Mouse (Mus musculus) bone marrow, adult 2 months (tissue): ENCODE measurements around the gene C1qc.

ENCODE experiments used
- CTCF ChIP-seq: fragments of 200-500 bp; IDR thresholded peaks from 2 replicates; pipeline ENCODE4 v1.5.1; 2011; ENCODE audit warnings: low read length, control low read depth; ENCODE audit not compliant: control insufficient read depth, insufficient read depth
- POLR2A ChIP-seq: fragments of 200-500 bp; IDR thresholded peaks from 2 replicates; pipeline ENCODE4 v1.6.1; 2011; ENCODE audit warnings: low read depth, mild to moderate bottlenecking, control low read depth, low read length, borderline replicate concordance; ENCODE audit not compliant: control insufficient read depth

- TF ChIP-seq CTCF (no peak), POLR2A (no peak)
Observed at GRCm38 (mm10) chr4:136868371-136868770, 24.5 kb downstream of the C1qc start.
